Mouse (Mus musculus) lung, adult 2 months (tissue): ENCODE measurements around the gene Pgm1.

ENCODE experiments used
- CTCF ChIP-seq: fragments of 200-500 bp; IDR thresholded peaks from 2 replicates; pipeline ENCODE4 v1.5.1; 2011; ENCODE audit warnings: mild to moderate bottlenecking, low read length, control low read depth; ENCODE audit not compliant: insufficient read depth
- POLR2A ChIP-seq: fragments of 200-500 bp; IDR thresholded peaks from 2 replicates; pipeline ENCODE4 v1.6.1; 2011; ENCODE audit warnings: low read depth, mild to moderate bottlenecking, control low read depth, low read length, borderline replicate concordance; ENCODE audit errors: extremely low read depth

- TF ChIP-seq POLR2A (no peak), CTCF (no peak)
These were observed 18.7 kb downstream of the Pgm1 start for GRCm38 (mm10) chr4:99947896-99948295.
